Mouse (Mus musculus) lung, embryonic 14.5 days (tissue): ENCODE measurements around the gene Cdc42ep4. TPM values are rescaled to one million over a fixed set of nuclear protein-coding genes. Genes with fewer than 3 reads are reported as not detected.
A peak's percentile ranks its signal among the peaks of the same experiment; 100 is the strongest.

Experiments used
- ATAC-seq: fragments of 200-750 bp; cut with Nextera tagmentation; 2 replicates; pipeline ENCODE4 v1.8.0; 2017; ENCODE audit warnings: mild to moderate bottlenecking, moderate TSS enrichment, moderate library complexity; ENCODE audit not compliant: insufficient read depth
- DNase-seq: peaks from one replicate; pipeline ENCODE4 v3.0.0-alpha.2; 2015
- H3K27ac ChIP-seq: fragments of 300-500 bp; sonication (generic); 2 replicates; pipeline ENCODE4 v1.5.1; 2014; ENCODE audit warnings: low read depth, mild to moderate bottlenecking, moderate library complexity
- H3K27me3 ChIP-seq: fragments of 300-500 bp; sonication (generic); 2 replicates; pipeline ENCODE4 v1.6.1; 2014; ENCODE audit warnings: low read length, control low read depth; ENCODE audit not compliant: insufficient read depth
- H3K36me3 ChIP-seq: fragments of 300-500 bp; sonication (generic); 2 replicates; pipeline ENCODE4 v1.6.1; 2014; ENCODE audit warnings: control low read depth; ENCODE audit not compliant: insufficient read depth
- H3K4me1 ChIP-seq: fragments of 300-500 bp; sonication (generic); 2 replicates; pipeline ENCODE4 v1.6.1; 2014; ENCODE audit warnings: antibody characterized with exemption, control low read depth; ENCODE audit not compliant: insufficient read depth
- H3K4me2 ChIP-seq: fragments of 300-500 bp; sonication (generic); 2 replicates; pipeline ENCODE4 v1.6.1; 2014; ENCODE audit warnings: mild to moderate bottlenecking
- H3K4me3 ChIP-seq: fragments of 300-500 bp; sonication (generic); 2 replicates; pipeline ENCODE4 v1.5.1; 2014; ENCODE audit warnings: low read depth, low read length
- H3K9ac ChIP-seq: fragments of 300-500 bp; sonication (generic); 2 replicates; pipeline ENCODE4 v1.6.1; 2014
- H3K9me3 ChIP-seq: fragments of 300-500 bp; sonication (generic); 2 replicates; pipeline ENCODE4 v1.6.1; 2016; ENCODE audit warnings: low read depth, low read length, control low read depth
- CTCF ChIP-seq: IDR thresholded peaks from 2 replicates; pipeline ENCODE4 v1.5.1; 2016; ENCODE audit warnings: antibody characterized with exemption, low read depth
- WGBS: fragments of 180-500 bp; shearing (Covaris S2); extraction: QIAGEN DNeasy Blood & Tissue Kit; methylation state at CpG from one replicate; pipeline ENCODE4 v1.1.7; 2014; 5-methylcytosine and 5-hydroxymethylcytosine counted together
- polyA plus RNA-seq: library from polyadenylated mRNA; unstranded; fragments of >200 nt; fragmentation: Nextera tagmentation; extraction: Ambion mirVana; gene quantifications from 2 replicates; pipeline ENCODE4 v1.2.1, GENCODE M21; 2014

Gene Cdc42ep4
- polyA plus RNA-seq = 86.6 and 86.9 TPM in 2 replicates

- WGBS = under 1% methylated on average over 44 of the region's 44 CpGs
- no peak for TF ChIP-seq CTCF
- H3K9ac ChIP-seq = peak within 1 kb of the TSS; percentile 93
- peaks cover 10% of the 10 kb centered on the region for H3K36me3 ChIP-seq
- DNase-seq = peak; percentile 97
- ATAC-seq = peak; percentile 80
- H3K27me3 ChIP-seq = no peaks in the 10 kb centered on the region
- H3K4me3 ChIP-seq = peak within 1 kb of the TSS; percentile 89
- peak within 1 kb of the TSS; percentile 91 for H3K4me2 ChIP-seq
- peaks cover 15% of the 10 kb centered on the region for H3K4me1 ChIP-seq
- H3K9me3 ChIP-seq = no peaks in the 10 kb centered on the region
- peak within 1 kb of the TSS; percentile 98 for H3K27ac ChIP-seq
These were observed at the start of gene Cdc42ep4 for GRCm38 (mm10) chr11:113751484-113752084. Gene Cdc42ep4 (minus strand): TSS chr11:113751881.

DNA sequence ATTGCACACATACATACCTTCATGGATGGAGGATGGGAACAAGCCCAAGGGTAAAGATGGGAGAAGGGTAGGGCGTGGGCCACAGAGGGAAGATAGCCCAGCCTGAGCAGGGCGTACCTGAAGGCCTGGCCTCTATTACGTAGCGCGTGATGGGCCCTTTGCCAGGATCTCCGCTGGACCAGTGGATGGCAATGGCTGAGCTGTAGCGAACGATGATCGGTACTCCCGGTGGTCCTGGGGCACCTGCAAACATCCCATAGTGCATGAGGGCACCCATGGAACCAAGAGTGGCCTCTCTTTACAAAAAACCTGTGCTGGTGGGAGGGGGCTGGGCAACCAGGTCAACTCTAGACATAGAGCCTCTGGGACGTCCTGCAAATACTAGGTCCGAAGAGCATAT lies 48.3 kb upstream of the Cdc42ep4 start:
- DNase-seq (no peak), ATAC-seq (no peak)
- H3K9me3 ChIP-seq = no peaks in the 10 kb centered on the region
- no peak overlapping the region for H3K27ac ChIP-seq
- H3K9ac ChIP-seq = no peak overlapping the region
- no peaks in the 10 kb centered on the region for H3K27me3 ChIP-seq
- no peaks in the 10 kb centered on the region for H3K36me3 ChIP-seq
- peaks cover 33% of the 10 kb centered on the region for H3K4me1 ChIP-seq
- H3K4me2 ChIP-seq = no peak overlapping the region
- WGBS = 91% methylated on average over 12 of the region's 12 CpGs
- TF ChIP-seq CTCF = no peak
- H3K4me3 ChIP-seq = no peak overlapping the region

DNA sequence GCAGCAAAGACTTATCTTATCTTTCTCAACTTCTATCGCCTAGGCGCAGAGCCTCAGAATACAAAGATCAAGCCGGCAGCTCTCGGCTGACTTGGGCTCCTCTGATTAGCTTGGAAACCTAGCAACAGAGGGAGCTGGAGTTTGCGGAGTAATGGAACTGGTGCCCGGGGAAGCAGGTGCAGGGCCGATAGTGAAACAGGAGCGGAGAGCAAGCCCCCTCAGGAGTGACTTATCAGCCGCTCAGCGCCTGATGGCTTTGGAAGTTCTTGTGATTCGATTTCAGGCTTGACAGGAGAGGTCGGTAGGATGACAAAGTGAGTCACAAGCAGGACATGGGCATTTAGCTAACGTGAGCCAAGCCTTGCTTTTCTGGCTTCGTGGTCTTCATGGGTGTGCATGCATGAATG lies 47.4 kb upstream of the Cdc42ep4 start:
- no peak for ATAC-seq
- Histone ChIP-seq H3K9me3 (no peaks in the 10 kb centered on the region), H3K9ac (no peak overlapping the region), H3K4me1 (peaks cover 29% of the 10 kb centered on the region), H3K27me3 (no peaks in the 10 kb centered on the region), H3K36me3 (no peaks in the 10 kb centered on the region), H3K27ac (peak overlapping the region; percentile 28; the same call in 1 of the 2 replicates), H3K4me2 (no peak overlapping the region), H3K4me3 (no peak overlapping the region)
- WGBS = 46% methylated on average over 14 of the region's 14 CpGs
- no peak for TF ChIP-seq CTCF
- no peak for DNase-seq

- ATAC-seq = no peak
- H3K4me2 ChIP-seq = no peak overlapping the region
- no peaks in the 10 kb centered on the region for H3K27me3 ChIP-seq
- H3K27ac ChIP-seq = no peak overlapping the region
- H3K9me3 ChIP-seq = no peaks in the 10 kb centered on the region
- no peak overlapping the region for H3K4me3 ChIP-seq
- H3K4me1 ChIP-seq = peaks cover 26% of the 10 kb centered on the region
- H3K9ac ChIP-seq = no peak overlapping the region
- 60% methylated on average over 6 of the region's 6 CpGs for WGBS
- no peak for TF ChIP-seq CTCF
- no peaks in the 10 kb centered on the region for H3K36me3 ChIP-seq
- no peak for DNase-seq
These were observed 46.3 kb upstream of the Cdc42ep4 start for GRCm38 (mm10) chr11:113798011-113798410.

GRCm38 (mm10) chr11:113797014-113797983 lies 45.6 kb upstream of the Cdc42ep4 start:
- Histone ChIP-seq H3K27ac (no peak overlapping the region), H3K9ac (no peak overlapping the region)
- ATAC-seq = no peak

DNA sequence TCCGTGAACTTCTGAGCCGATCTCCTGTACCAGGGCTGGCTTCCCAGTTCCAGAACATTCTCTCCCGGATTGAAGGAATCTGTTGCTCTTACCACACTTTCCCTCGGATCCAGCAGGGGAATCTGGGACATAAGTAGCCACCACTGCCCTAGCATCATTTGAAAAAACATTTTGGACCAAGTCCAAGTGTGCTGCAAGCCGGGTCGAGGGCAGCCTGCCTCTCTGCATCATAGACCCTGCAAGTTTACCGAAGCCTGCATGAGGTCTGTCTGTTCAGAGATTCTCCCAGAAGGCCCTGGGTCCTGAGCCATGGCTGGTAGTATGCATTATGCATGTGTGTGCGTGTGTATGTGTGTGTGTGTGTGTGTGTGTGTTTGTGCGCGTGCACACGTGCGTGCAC lies 44.2 kb upstream of the Cdc42ep4 start:
- Histone ChIP-seq H3K9me3 (no peaks in the 10 kb centered on the region), H3K27me3 (no peaks in the 10 kb centered on the region), H3K9ac (no peak overlapping the region; the same call in 1 of the 2 replicates), H3K4me1 (peaks cover 19% of the 10 kb centered on the region), H3K4me3 (no peak overlapping the region), H3K4me2 (no peak overlapping the region), H3K36me3 (no peaks in the 10 kb centered on the region), H3K27ac (no peak overlapping the region)
- no peak for ATAC-seq
- no peak for TF ChIP-seq CTCF
- 61% methylated on average over 12 of the region's 12 CpGs for WGBS
- peak; percentile 73 for DNase-seq

More at GRCm38 (mm10) chr11:113797014-113797983, 45.6 kb upstream of the Cdc42ep4 start:
- H3K36me3 ChIP-seq = no peaks in the 10 kb centered on the region
- DNase-seq = no peak
- H3K4me1 ChIP-seq = peaks cover 21% of the 10 kb centered on the region
- no peaks in the 10 kb centered on the region for H3K9me3 ChIP-seq
- WGBS = 63% methylated on average over 19 of the region's 19 CpGs
- TF ChIP-seq CTCF = no peak
- H3K4me2 ChIP-seq = no peak overlapping the region
- no peaks in the 10 kb centered on the region for H3K27me3 ChIP-seq
- H3K4me3 ChIP-seq = no peak overlapping the region
